Mouse (Mus musculus): ENCODE measurements around the gene H2afb1. TPM values are rescaled to one million over a fixed set of nuclear protein-coding genes. Genes with fewer than 3 reads are reported as not detected.

Gene H2afb1
- total RNA-seq (2023) = not detected in 2 replicates

GRCm38 (mm10) chrX:117014457-117014856 is at the start of gene H2afb1:
Gene H2afb1, plus strand, starts transcription at chrX:117014757.

